Mouse (Mus musculus) lung, embryonic 15.5 days (tissue): Measurements from ENCODE around the gene Trmo. TPM values are rescaled to one million over a fixed set of nuclear protein-coding genes. Genes with fewer than 3 reads are reported as not detected.

Experiments used
- ATAC-seq: fragments of 200-750 bp; cut with Nextera tagmentation; 2 replicates; pipeline ENCODE4 v1.8.0; 2017; ENCODE audit warnings: moderate number of reproducible peaks, borderline replicate concordance; ENCODE audit not compliant: low FRiP score, low TSS enrichment; ENCODE audit errors: extremely low read depth
- H3K27ac ChIP-seq: fragments of 300-500 bp; sonication (generic); 2 replicates; pipeline ENCODE4 v1.5.1; 2015; ENCODE audit warnings: moderate library complexity, mild to moderate bottlenecking, inconsistent platforms
- H3K27me3 ChIP-seq: fragments of 300-500 bp; sonication (generic); 2 replicates; pipeline ENCODE4 v1.6.1; 2015; ENCODE audit warnings: inconsistent platforms
- H3K36me3 ChIP-seq: fragments of 300-500 bp; sonication (generic); 2 replicates; pipeline ENCODE4 v1.6.1; 2015; ENCODE audit warnings: inconsistent platforms
- H3K4me1 ChIP-seq: fragments of 300-500 bp; sonication (generic); 2 replicates; pipeline ENCODE4 v1.6.1; 2015; ENCODE audit warnings: inconsistent platforms
- H3K4me2 ChIP-seq: fragments of 300-500 bp; sonication (generic); 2 replicates; pipeline ENCODE4 v1.6.1; 2015; ENCODE audit warnings: inconsistent platforms, mild to moderate bottlenecking, moderate library complexity
- H3K4me3 ChIP-seq: fragments of 300-500 bp; sonication (generic); 2 replicates; pipeline ENCODE4 v1.5.1; 2015; ENCODE audit warnings: mild to moderate bottlenecking, inconsistent platforms
- H3K9ac ChIP-seq: fragments of 300-500 bp; sonication (generic); 2 replicates; pipeline ENCODE4 v1.6.1; 2015; ENCODE audit warnings: inconsistent platforms
- H3K9me3 ChIP-seq: fragments of 300-500 bp; sonication (generic); 2 replicates; pipeline ENCODE4 v1.6.1; 2016; ENCODE audit warnings: inconsistent platforms
- WGBS: fragments of 180-500 bp; shearing (Covaris S2); methylation state at CpG from one replicate; pipeline ENCODE4 v1.1.7; 2015; 5-methylcytosine and 5-hydroxymethylcytosine counted together
- polyA plus RNA-seq: library from polyadenylated mRNA; unstranded; fragments of >200 nt; fragmentation: Nextera tagmentation; extraction: Ambion mirVana; gene quantifications from 2 replicates; pipeline ENCODE4 v1.2.1, GENCODE M21; 2015

Trmo gene
- polyA plus RNA-seq, 1 experiment from 2014 or later: 11.2 TPM

GRCm38 (mm10) chr4:46346221-46346620 lies 43.0 kb downstream of the Trmo start:
- H3K27ac ChIP-seq: no peak overlapping the region
- H3K4me1 ChIP-seq: peaks cover 13% of the 10 kb centered on the region
- no peaks in the 10 kb centered on the region for H3K36me3 ChIP-seq
- no peak for ATAC-seq
- no peak overlapping the region for H3K9ac ChIP-seq
- peaks cover 99% of the 10 kb centered on the region for H3K27me3 ChIP-seq
- H3K4me3 ChIP-seq: no peak overlapping the region
- H3K4me2 ChIP-seq: no peak overlapping the region
- 28% methylated on average over 6 of the region's 6 CpGs for WGBS
- H3K9me3 ChIP-seq: no peaks in the 10 kb centered on the region

DNA sequence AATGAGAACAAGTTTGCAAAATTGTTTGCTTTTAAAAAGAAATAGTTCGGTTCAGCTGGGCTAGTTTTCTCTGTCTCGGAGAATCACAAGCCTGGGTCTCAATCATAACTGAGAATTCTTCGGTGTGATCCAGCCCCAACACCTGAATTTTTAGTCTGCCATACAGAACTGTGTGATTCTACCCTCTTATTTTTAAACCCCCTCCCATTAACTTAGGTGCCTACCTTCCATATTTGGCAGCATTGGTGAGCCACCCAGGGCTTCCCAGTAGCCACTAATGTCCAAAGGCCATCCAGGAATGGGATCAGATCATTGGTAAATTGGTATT lies 43.5 kb downstream of the Trmo start:
- no peaks in the 10 kb centered on the region for H3K9me3 ChIP-seq
- H3K27me3 ChIP-seq: peaks cover 99% of the 10 kb centered on the region
- 26% methylated on average over 3 of the region's 3 CpGs for WGBS
- no peak overlapping the region for H3K4me3 ChIP-seq
- H3K36me3 ChIP-seq: no peaks in the 10 kb centered on the region
- H3K9ac ChIP-seq: no peak overlapping the region
- H3K4me2 ChIP-seq: no peak overlapping the region
- H3K4me1 ChIP-seq: peaks cover 13% of the 10 kb centered on the region
- no peak for ATAC-seq
- H3K27ac ChIP-seq: no peak overlapping the region

- 4% methylated on average over 62 of the region's 67 CpGs for WGBS
- H3K27me3 ChIP-seq: peaks cover 99% of the 10 kb centered on the region
- H3K9me3 ChIP-seq: no peaks in the 10 kb centered on the region
- no peak overlapping the region for H3K27ac ChIP-seq
- peak overlapping the region; percentile 57 for H3K4me2 ChIP-seq
- no peak overlapping the region for H3K9ac ChIP-seq
- peak overlapping the region; percentile 39 for H3K4me3 ChIP-seq
- H3K36me3 ChIP-seq: no peaks in the 10 kb centered on the region
- ATAC-seq: no peak
- peaks cover 13% of the 10 kb centered on the region for H3K4me1 ChIP-seq
These were observed 44.0 kb downstream of the Trmo start for GRCm38 (mm10) chr4:46345056-46345772.

DNA sequence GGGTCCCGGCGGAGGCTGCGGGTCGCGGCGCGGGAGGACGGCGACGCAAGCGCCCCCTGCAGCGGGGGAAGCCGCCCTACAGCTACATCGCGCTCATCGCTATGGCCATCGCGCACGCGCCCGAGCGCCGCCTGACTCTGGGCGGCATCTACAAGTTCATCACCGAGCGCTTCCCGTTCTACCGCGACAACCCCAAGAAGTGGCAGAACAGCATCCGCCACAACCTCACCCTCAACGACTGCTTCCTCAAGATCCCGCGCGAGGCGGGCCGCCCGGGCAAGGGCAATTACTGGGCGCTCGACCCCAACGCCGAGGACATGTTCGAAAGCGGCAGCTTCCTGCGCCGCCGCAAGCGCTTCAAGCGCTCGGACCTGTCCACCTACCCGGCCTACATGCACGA lies 44.9 kb downstream of the Trmo start:
- peak overlapping the region; percentile 39 for H3K4me3 ChIP-seq
- peak overlapping the region; percentile 57 for H3K4me2 ChIP-seq
- no peaks in the 10 kb centered on the region for H3K36me3 ChIP-seq
- no peaks in the 10 kb centered on the region for H3K9me3 ChIP-seq
- H3K4me1 ChIP-seq: peaks cover 13% of the 10 kb centered on the region
- ATAC-seq: no peak
- no peak overlapping the region for H3K27ac ChIP-seq
- WGBS: under 1% methylated on average over 50 of the region's 51 CpGs
- H3K9ac ChIP-seq: no peak overlapping the region
- H3K27me3 ChIP-seq: peaks cover 99% of the 10 kb centered on the region

GRCm38 (mm10) chr4:46343596-46344260 lies 45.5 kb downstream of the Trmo start, which contains the start of gene Foxe1:
Foxe1 (plus strand) TSS chr4:46343609.
- H3K4me3 ChIP-seq: peak within 1 kb of the TSS; percentile 39
- H3K36me3 ChIP-seq: no peaks in the 10 kb centered on the region
- H3K4me1 ChIP-seq: peaks cover 13% of the 10 kb centered on the region
- peaks cover 99% of the 10 kb centered on the region for H3K27me3 ChIP-seq
- 2% methylated on average over 64 of the region's 70 CpGs for whole genome bisulfite sequencing
- no peak within 1 kb of the TSS for H3K9ac ChIP-seq
- H3K27ac ChIP-seq: no peak within 1 kb of the TSS
- H3K9me3 ChIP-seq: no peaks in the 10 kb centered on the region
- peak within 1 kb of the TSS; percentile 57 for H3K4me2 ChIP-seq
- ATAC-seq: no peak

DNA sequence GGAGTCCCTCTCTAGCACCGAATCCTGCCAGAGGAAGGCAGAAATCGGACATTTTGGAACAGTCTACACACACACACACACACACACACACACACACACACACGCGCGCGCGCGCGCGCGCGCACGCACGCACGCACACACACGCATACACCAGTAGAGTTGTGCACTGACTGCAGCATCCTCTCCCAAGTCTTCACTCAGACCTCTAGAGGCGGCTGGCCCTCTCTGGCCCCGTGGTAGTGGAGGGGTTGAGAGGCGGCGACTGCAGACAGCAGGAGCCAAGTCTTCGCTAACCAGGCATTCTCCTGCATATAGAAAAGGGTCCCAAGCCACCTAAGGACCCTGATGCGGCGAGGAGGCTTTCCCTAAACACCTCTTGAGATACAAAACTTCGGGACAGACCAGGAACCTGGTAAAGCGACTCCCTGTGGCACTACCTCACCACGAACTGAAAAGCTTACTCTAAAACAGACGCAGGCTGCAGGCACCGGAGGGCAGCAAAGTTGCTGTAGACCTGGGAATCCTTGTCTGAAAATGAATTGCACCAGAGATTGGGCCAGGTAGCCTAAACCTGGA lies 46.4 kb downstream of the Trmo start:
- ATAC-seq: peak; percentile 31; the same call in 1 of the 2 replicates
- H3K27ac ChIP-seq: no peak overlapping the region
- no peaks in the 10 kb centered on the region for H3K9me3 ChIP-seq
- under 1% methylated on average over 18 of the region's 28 CpGs for WGBS
- peaks cover 100% of the 10 kb centered on the region for H3K27me3 ChIP-seq
- H3K4me2 ChIP-seq: peak overlapping the region; percentile 57
- H3K4me3 ChIP-seq: peak overlapping the region; percentile 39
- no peaks in the 10 kb centered on the region for H3K36me3 ChIP-seq
- H3K9ac ChIP-seq: no peak overlapping the region
- H3K4me1 ChIP-seq: peaks cover 13% of the 10 kb centered on the region

DNA sequence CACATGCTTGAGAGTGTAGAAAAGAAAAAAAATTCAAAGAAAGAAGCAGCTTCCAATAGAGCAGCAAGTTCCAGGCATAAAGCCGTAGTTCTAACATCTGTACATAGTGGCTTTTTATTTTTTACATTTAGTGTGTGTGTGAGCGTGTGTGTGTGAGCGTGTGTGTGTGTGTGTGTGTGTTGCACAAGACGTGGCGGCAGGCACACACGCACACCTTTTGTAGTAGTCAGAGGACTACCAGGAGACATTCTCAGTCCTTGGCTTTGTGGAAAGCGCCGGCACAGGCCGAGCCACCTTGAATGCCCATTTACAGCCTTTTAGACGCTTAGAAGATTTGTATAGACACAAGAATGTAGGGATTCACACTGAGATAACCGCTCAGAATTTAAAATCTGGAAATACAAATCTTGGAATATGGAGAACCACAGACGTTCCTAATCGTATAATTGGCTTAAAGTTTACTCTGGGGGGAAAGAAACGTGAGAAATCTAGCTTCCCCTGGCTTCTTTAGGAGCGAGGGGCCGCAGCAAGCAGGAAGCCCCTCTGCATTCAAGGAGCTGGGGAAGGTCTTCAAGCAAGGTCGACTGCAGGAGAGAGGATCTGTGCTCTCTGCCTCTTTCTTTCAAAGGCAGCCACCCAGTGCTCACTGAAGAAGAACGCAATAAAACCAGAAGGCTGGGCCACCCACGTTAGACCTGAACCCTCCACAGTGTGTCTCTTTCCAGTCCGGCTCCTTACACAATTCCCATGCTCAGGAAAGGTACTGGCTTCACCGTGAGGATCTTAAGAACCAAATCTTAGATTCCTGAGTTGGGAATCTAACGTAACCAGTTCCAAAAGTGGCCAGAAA lies 47.2 kb downstream of the Trmo start:
- Histone ChIP-seq H3K4me1 (peaks cover 13% of the 10 kb centered on the region), H3K9me3 (no peaks in the 10 kb centered on the region), H3K9ac (no peak overlapping the region), H3K27ac (no peak overlapping the region), H3K4me2 (peak overlapping the region; percentile 57), H3K36me3 (no peaks in the 10 kb centered on the region), H3K27me3 (peaks cover 100% of the 10 kb centered on the region), H3K4me3 (peak overlapping the region; percentile 39; the same call in 1 of the 2 replicates)
- ATAC-seq: no peak
- WGBS: 15% methylated on average over 22 of the region's 22 CpGs

GRCm38 (mm10) chr4:46339584-46339983 lies 49.7 kb downstream of the Trmo start:
- H3K27me3 ChIP-seq: peaks cover 86% of the 10 kb centered on the region
- no peak overlapping the region for H3K9ac ChIP-seq
- 0 out of 2 replicates have a peak overlapping the region, but pooled peaks have one; percentile 0 for H3K4me3 ChIP-seq
- no peaks in the 10 kb centered on the region for H3K9me3 ChIP-seq
- peaks cover 12% of the 10 kb centered on the region for H3K4me1 ChIP-seq
- no peak for ATAC-seq
- H3K4me2 ChIP-seq: no peak overlapping the region
- no peaks in the 10 kb centered on the region for H3K36me3 ChIP-seq
- no peak overlapping the region for H3K27ac ChIP-seq
- WGBS: 1% methylated on average over 26 of the region's 26 CpGs

DNA sequence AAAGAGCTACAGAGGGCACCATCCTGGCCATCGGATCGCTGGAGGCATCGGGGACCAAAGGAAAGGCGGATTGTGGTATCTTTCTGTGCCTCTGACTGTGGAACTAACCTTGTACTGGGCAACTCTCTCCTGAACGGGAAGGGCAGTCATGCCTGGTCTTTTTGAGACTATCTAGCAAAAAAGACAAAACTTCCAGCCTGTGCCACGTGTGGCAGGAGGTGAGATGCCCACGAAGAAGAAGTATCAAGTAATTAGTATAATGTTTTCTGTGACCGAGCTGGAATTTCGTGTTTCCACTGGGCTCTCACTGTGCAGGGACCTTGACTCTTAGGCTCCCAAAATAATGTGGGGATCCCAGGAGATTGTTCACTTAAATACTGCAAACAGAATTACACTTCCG lies 50.2 kb downstream of the Trmo start:
- Histone ChIP-seq H3K27me3 (peaks cover 82% of the 10 kb centered on the region), H3K4me2 (no peak overlapping the region), H3K4me3 (no peak overlapping the region), H3K27ac (no peak overlapping the region), H3K9ac (no peak overlapping the region), H3K4me1 (peaks cover 7% of the 10 kb centered on the region; the same call in 1 of the 2 replicates), H3K9me3 (no peaks in the 10 kb centered on the region), H3K36me3 (no peaks in the 10 kb centered on the region)
- ATAC-seq: no peak
- 28% methylated on average over 10 of the region's 10 CpGs for WGBS

DNA sequence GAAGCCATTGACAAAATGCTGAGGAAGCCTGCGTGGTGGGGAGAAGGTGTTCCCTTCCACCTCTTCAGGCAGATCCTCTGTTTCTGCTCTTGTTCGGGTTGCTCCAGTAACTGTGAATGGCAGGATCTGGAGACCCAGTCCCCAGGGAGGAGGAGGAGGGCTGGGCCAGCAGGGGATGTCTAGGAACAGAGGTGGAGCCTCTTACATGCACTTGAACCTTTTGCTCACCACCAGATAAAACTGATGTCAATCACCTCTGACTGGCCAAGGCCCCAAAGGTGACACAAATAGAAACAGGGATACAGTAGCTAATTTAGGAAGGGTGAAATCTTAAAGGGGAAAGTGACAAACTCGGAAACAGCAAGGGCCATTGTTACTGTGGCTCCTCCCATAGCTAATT lies 51.2 kb downstream of the Trmo start:
- Histone ChIP-seq H3K36me3 (no peaks in the 10 kb centered on the region), H3K27me3 (peaks cover 71% of the 10 kb centered on the region), H3K9me3 (no peaks in the 10 kb centered on the region), H3K4me1 (no peaks in the 10 kb centered on the region), H3K4me2 (no peak overlapping the region), H3K9ac (no peak overlapping the region), H3K4me3 (no peak overlapping the region), H3K27ac (no peak overlapping the region)
- 7% methylated on average over 3 of the region's 3 CpGs for WGBS
- no peak for ATAC-seq

- ATAC-seq: peak; percentile 77; the same call in 1 of the 2 replicates
These were observed 53.4 kb downstream of the Trmo start for GRCm38 (mm10) chr4:46335846-46336245.

More at GRCm38 (mm10) chr4:46335846-46336245, 53.4 kb downstream of the Trmo start:
- Histone ChIP-seq H3K9me3 (no peaks in the 10 kb centered on the region), H3K27ac (no peak overlapping the region), H3K36me3 (no peaks in the 10 kb centered on the region), H3K4me2 (no peak overlapping the region), H3K4me1 (no peaks in the 10 kb centered on the region), H3K4me3 (no peak overlapping the region), H3K9ac (no peak overlapping the region), H3K27me3 (peaks cover 58% of the 10 kb centered on the region)
- 3% methylated on average over 1 of the region's 1 CpGs for WGBS
